Mouse (Mus musculus) limb, embryonic 14.5 days (tissue): Measurements from ENCODE around the gene Atg4a-ps. TPM values are rescaled to one million over a fixed set of nuclear protein-coding genes. Genes with fewer than 3 reads are reported as not detected.

Experiments
- ATAC-seq: fragments of 200-750 bp; cut with Nextera tagmentation; 2 replicates; pipeline ENCODE4 v1.8.0; 2017; ENCODE audit warnings: low read depth, moderate number of reproducible peaks, moderate TSS enrichment; ENCODE audit not compliant: low FRiP score
- DNase-seq: peaks from one replicate; pipeline ENCODE4 v3.0.0-alpha.2; 2015; ENCODE audit warnings: low spot score
- H3K27ac ChIP-seq: fragments of 300-500 bp; sonication (generic); replicated peaks from 2 replicates; pipeline ENCODE4 v1.5.1; 2014; ENCODE audit warnings: low read depth, mild to moderate bottlenecking, low read length, moderate library complexity, mixed read lengths
- H3K27me3 ChIP-seq: fragments of 300-500 bp; sonication (generic); 2 replicates; pipeline ENCODE4 v1.6.1; 2014; ENCODE audit warnings: low read length, mixed read lengths; ENCODE audit not compliant: control insufficient read depth, insufficient read depth
- H3K36me3 ChIP-seq: fragments of 300-500 bp; sonication (generic); 2 replicates; pipeline ENCODE4 v1.6.1; 2014; ENCODE audit warnings: mild to moderate bottlenecking, low read length, moderate library complexity, mixed read lengths; ENCODE audit not compliant: control insufficient read depth, insufficient read depth
- H3K4me1 ChIP-seq: fragments of 300-500 bp; sonication (generic); 2 replicates; pipeline ENCODE4 v1.6.1; 2014; ENCODE audit warnings: antibody characterized with exemption, low read length, mixed read lengths; ENCODE audit not compliant: control insufficient read depth, insufficient read depth
- H3K4me2 ChIP-seq: fragments of 300-500 bp; sonication (generic); replicated peaks from 2 replicates; pipeline ENCODE4 v1.6.1; 2014; ENCODE audit warnings: low read depth, mild to moderate bottlenecking, low read length, moderate library complexity; ENCODE audit not compliant: severe bottlenecking
- H3K4me3 ChIP-seq: fragments of 300-500 bp; sonication (generic); replicated peaks from 2 replicates; pipeline ENCODE4 v1.5.1; 2014; ENCODE audit warnings: low read length
- H3K9ac ChIP-seq: fragments of 300-500 bp; sonication (generic); 2 replicates; pipeline ENCODE4 v1.6.1; 2014; ENCODE audit warnings: mild to moderate bottlenecking, low read depth, low read length, moderate library complexity; ENCODE audit not compliant: severe bottlenecking
- H3K9me3 ChIP-seq: fragments of 300-500 bp; sonication (generic); 2 replicates; pipeline ENCODE4 v1.6.1; 2016; ENCODE audit warnings: low read length; ENCODE audit not compliant: control insufficient read depth
- POLR2A ChIP-seq: fragments of 200-500 bp; IDR thresholded peaks from 2 replicates; pipeline ENCODE4 v1.8.0; 2012; ENCODE audit warnings: inconsistent platforms, mild to moderate bottlenecking, moderate library complexity, borderline replicate concordance; ENCODE audit not compliant: insufficient read depth, insufficient read length; ENCODE audit errors: extremely low read depth
- WGBS: fragments of 180-500 bp; shearing (Covaris S2); extraction: QIAGEN DNeasy Blood & Tissue Kit; methylation state at CpG from one replicate; pipeline ENCODE4 v1.1.7; 2014; 5-methylcytosine and 5-hydroxymethylcytosine counted together
- polyA plus RNA-seq, 2 experiments: library from polyadenylated mRNA; depleted of rRNA in 1 of 2; stranded (reverse) in 1 of 2; unstranded in 1 of 2; fragments of >200 nt; fragmentation: Nextera tagmentation in 1 of 2; extraction: Ambion mirVana in 1 of 2; gene quantifications; 2 replicates each; pipeline versions ENCODE4 v1.2.1 to v1.2.3; 2012 to 2014

Gene Atg4a-ps
- polyA plus RNA-seq, 2 experiments = 0.11 to 0.36 TPM

DNA sequence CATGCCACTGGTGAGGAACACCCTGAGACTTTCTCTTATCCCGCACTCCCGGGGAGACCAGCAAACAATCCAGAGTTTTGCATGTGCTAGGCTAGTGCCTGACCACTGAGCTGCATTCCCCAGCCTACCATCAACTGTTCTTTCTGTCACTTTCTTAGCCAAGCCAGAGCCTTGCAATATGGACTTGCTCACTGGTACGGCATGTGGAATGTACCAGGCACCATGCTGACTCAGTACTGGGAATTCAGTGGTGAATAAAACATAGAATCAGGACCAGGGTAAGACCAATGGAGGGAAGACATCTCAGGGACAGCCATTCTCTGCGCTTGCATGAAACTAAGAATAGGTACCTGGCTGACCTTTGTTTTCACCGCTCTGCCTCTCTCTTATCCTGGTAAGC is 35.6 kb downstream of the Atg4a-ps start:
- WGBS = 86% methylated on average over 5 of the region's 5 CpGs
- no peak overlapping the region for H3K9ac ChIP-seq
- no peak overlapping the region for H3K27ac ChIP-seq
- H3K4me1 ChIP-seq = no peaks in the 10 kb centered on the region; the same call in 1 of the 2 replicates
- H3K4me2 ChIP-seq = no peak overlapping the region
- H3K4me3 ChIP-seq = no peak overlapping the region
- no peaks in the 10 kb centered on the region for H3K36me3 ChIP-seq
- H3K27me3 ChIP-seq = no peaks in the 10 kb centered on the region
- DNase-seq = no peak
- H3K9me3 ChIP-seq = no peaks in the 10 kb centered on the region
- no peak for TF ChIP-seq POLR2A
- ATAC-seq = no peak

GRCm38 (mm10) chr3:103606660-103607595 is 38.9 kb downstream of the Atg4a-ps start:
- ATAC-seq (no peak), DNase-seq (no peak)
- Histone ChIP-seq H3K4me1 (no peaks in the 10 kb centered on the region; the same call in 1 of the 2 replicates), H3K4me3 (no peak overlapping the region), H3K9me3 (no peaks in the 10 kb centered on the region), H3K36me3 (no peaks in the 10 kb centered on the region), H3K4me2 (no peak overlapping the region), H3K27ac (no peak overlapping the region), H3K9ac (no peak overlapping the region), H3K27me3 (no peaks in the 10 kb centered on the region)
- no peak for TF ChIP-seq POLR2A
- WGBS = 67% methylated on average over 13 of the region's 13 CpGs

- no peak for ATAC-seq
- Histone ChIP-seq H3K9ac (no peak overlapping the region), H3K27ac (no peak overlapping the region), H3K9me3 (no peaks in the 10 kb centered on the region), H3K4me2 (no peak overlapping the region), H3K36me3 (no peaks in the 10 kb centered on the region), H3K27me3 (no peaks in the 10 kb centered on the region), H3K4me3 (no peak overlapping the region), H3K4me1 (peaks cover 2% of the 10 kb centered on the region)
- no peak for DNase-seq
- 84% methylated on average over 6 of the region's 6 CpGs for WGBS
- TF ChIP-seq POLR2A = no peak
These were observed 39.7 kb downstream of the Atg4a-ps start for GRCm38 (mm10) chr3:103606045-103606597.

DNA sequence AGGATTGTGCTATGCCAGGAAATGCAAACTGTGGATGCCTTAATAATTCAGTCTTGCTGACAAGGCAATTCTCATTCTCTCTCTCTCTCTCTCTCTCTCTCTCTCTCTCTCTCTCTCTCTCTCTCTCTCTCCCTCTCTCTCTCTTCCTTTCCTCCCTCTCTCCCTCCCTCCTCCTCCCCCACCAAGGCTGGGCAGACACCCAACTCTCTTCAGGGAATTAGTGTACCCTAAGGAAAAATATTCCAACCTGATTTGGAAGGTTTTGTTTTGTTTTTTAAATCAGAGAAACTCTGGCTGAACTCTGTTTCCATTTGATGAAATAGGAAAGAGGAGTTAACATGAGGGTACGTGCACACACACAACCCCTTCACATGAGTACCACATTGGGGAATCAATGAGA is 44.3 kb downstream of the Atg4a-ps start:
- WGBS = 66% methylated on average over 1 of the region's 1 CpGs
- Histone ChIP-seq H3K27ac (no peak overlapping the region), H3K9ac (no peak overlapping the region), H3K36me3 (no peaks in the 10 kb centered on the region), H3K4me3 (no peak overlapping the region), H3K9me3 (no peaks in the 10 kb centered on the region), H3K27me3 (no peaks in the 10 kb centered on the region), H3K4me2 (no peak overlapping the region), H3K4me1 (peaks cover 3% of the 10 kb centered on the region)
- TF ChIP-seq POLR2A = no peak
- DNase-seq = no peak
- ATAC-seq = no peak

GRCm38 (mm10) chr3:103601011-103601410 is 44.9 kb downstream of the Atg4a-ps start:
- no peak for DNase-seq
- WGBS = 56% methylated on average over 7 of the region's 7 CpGs
- no peak for TF ChIP-seq POLR2A

More at GRCm38 (mm10) chr3:103601011-103601410, 44.9 kb downstream of the Atg4a-ps start:
- no peak overlapping the region for H3K4me3 ChIP-seq
- no peak for ATAC-seq
- no peak overlapping the region for H3K27ac ChIP-seq
- no peaks in the 10 kb centered on the region for H3K36me3 ChIP-seq
- no peak overlapping the region for H3K4me2 ChIP-seq
- H3K4me1 ChIP-seq = peaks cover 3% of the 10 kb centered on the region
- no peak overlapping the region for H3K9ac ChIP-seq
- no peaks in the 10 kb centered on the region for H3K27me3 ChIP-seq
- H3K9me3 ChIP-seq = no peaks in the 10 kb centered on the region
